Comparison of ENCODE assay signal across 10 mouse cellular contexts in the genomic region with DNA sequence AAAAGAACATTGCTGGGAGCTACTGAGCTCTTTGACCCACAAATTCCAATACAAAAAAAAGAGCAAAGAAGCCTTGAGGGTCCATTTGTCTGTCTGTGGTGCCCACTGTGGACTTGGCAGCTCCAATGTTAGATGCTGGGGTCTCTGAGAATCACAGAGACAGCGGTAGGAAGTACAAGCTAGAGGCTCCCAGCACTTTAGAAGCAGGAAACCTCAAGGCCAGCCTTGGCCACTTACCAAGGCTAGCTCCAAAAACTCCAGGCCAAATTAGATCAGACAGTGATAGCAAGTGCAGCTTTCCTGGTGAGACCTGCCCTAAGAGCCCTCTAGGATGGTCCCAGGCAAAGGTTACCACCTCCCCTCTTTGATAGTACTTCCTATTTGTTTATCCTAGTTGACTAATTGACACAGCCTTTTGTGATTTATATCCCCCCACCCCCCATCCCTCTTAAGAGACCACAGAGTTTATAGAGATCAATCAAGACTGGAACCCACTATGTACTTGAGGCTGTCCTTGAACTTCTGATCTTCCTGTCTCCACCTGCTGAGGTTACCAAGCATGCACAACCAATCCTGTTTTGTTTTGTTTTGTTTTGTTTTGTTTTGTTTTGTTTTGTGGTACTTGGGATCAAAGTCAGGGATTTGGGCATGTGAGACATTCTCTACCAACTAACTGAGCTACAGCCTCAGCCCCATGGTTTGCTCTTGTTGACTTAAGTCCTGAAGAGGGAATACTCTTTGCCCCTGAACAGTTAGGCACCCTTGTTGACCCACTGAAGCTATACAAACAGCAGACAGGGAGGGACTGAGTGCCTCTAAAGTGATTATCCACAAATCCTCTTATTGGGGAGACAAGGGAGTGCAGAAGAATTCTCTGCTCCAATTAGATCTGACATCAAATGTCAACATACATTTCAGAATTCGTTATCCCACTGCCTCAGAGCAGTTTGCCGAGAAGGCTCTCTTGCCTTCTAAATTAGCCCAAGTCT.
DNase-seq lines count a peak whose midpoint lies in the region; ATAC-seq and TF ChIP-seq lines count a peak whose summit lies in the region.
"Had no signal": no experiment of that assay in that cellular context is flagged by ENCODE, and none has a peak within 500 bp of the region (broad histone marks: within the 10 kb centered on the region; RNA-seq: fewer than 3 reads in every experiment).

No protein-coding gene starts in this region.

- DNase-seq in heart, adult 2 months, result no peak
- no peak for DNase-seq in heart, adult 9 months (ENCODE audit: low spot score in 2 of 2)
- DNase-seq in midbrain, embryonic 11.5 days (ENCODE audit: low spot score, missing footprints), result peak; percentile 84
- DNase-seq in midbrain, postnatal 0 days (ENCODE audit: low spot score), result no peak
- DNase-seq in heart, postnatal 4 days, result peak; percentile 11
- DNase-seq in thymus, adult 2 months, result no peak
- no peak for DNase-seq in cerebellum, adult 11 months
- DNase-seq: cerebellum, adult 18-20 months had no signal

- no peak for TF ChIP-seq EP300 in heart, adult 2 months (IDR thresholded peaks at IDR 0.05; ENCODE audit: insufficient read depth, low read depth, low read length)

- H3K4me3 ChIP-seq in heart, adult 2 months, result no peak overlapping the region
- no peak overlapping the region for H3K4me3 ChIP-seq in midbrain, embryonic 11.5 days (ENCODE audit: low read depth, low read length)
- H3K4me3 ChIP-seq in midbrain, postnatal 0 days (ENCODE audit: low read depth, low read length), result no peak overlapping the region
- H3K4me3 ChIP-seq in stomach, embryonic 14.5 days (ENCODE audit: low read depth, low read length), result no peak overlapping the region
- H3K4me3 ChIP-seq in thymus, adult 2 months (ENCODE audit: control insufficient read depth, insufficient read depth, low read length), result no peak overlapping the region

- no peaks in the 10 kb centered on the region for H3K9me3 ChIP-seq in midbrain, embryonic 11.5 days (ENCODE audit: control insufficient read depth, low read length)
- no peaks in the 10 kb centered on the region for H3K9me3 ChIP-seq in midbrain, postnatal 0 days (ENCODE audit: low read length)
- H3K9me3 ChIP-seq in stomach, embryonic 14.5 days (ENCODE audit: control insufficient read depth, low read depth, low read length), result no peaks in the 10 kb centered on the region

- peak overlapping the region; percentile 77 for H3K27ac ChIP-seq in heart, adult 2 months
- H3K27ac ChIP-seq in midbrain, embryonic 11.5 days (ENCODE audit: low read depth, low read length), result no peak overlapping the region
- H3K27ac ChIP-seq in midbrain, postnatal 0 days (ENCODE audit: low read depth, low read length), result no peak overlapping the region
- H3K27ac ChIP-seq in stomach, embryonic 14.5 days (ENCODE audit: low read length), result peak overlapping the region; percentile 82
- no peak overlapping the region for H3K27ac ChIP-seq in thymus, adult 2 months (ENCODE audit: control insufficient read depth, insufficient read depth, low read length)

- H3K36me3 ChIP-seq in heart, adult 2 months (ENCODE audit: control insufficient read depth, insufficient read depth, low read length), result peaks cover 6% of the 10 kb centered on the region
- H3K36me3 ChIP-seq in midbrain, embryonic 11.5 days (ENCODE audit: control insufficient read depth, insufficient read depth, low read length), result no peaks in the 10 kb centered on the region
- H3K36me3 ChIP-seq in midbrain, postnatal 0 days (ENCODE audit: insufficient read depth, low read length), result no peaks in the 10 kb centered on the region
- H3K36me3 ChIP-seq in stomach, embryonic 14.5 days (ENCODE audit: control insufficient read depth, insufficient read depth, low read length), result no peaks in the 10 kb centered on the region
- no peaks in the 10 kb centered on the region for H3K36me3 ChIP-seq in thymus, adult 2 months (ENCODE audit: control insufficient read depth, insufficient read depth, low read length)

- peaks cover 33% of the 10 kb centered on the region for H3K4me1 ChIP-seq in heart, adult 2 months (ENCODE audit: control insufficient read depth, insufficient read depth, low read length)
- H3K4me1 ChIP-seq in midbrain, embryonic 11.5 days (ENCODE audit: control insufficient read depth, insufficient read depth, low read length), result no peaks in the 10 kb centered on the region
- H3K4me1 ChIP-seq in midbrain, postnatal 0 days (ENCODE audit: insufficient read depth, low read length), result no peaks in the 10 kb centered on the region
- H3K4me1 ChIP-seq in stomach, embryonic 14.5 days (ENCODE audit: control insufficient read depth, insufficient read depth, low read length), result peaks cover 29% of the 10 kb centered on the region
- H3K4me1 ChIP-seq in thymus, adult 2 months (replicated peaks; ENCODE audit: control insufficient read depth, insufficient read depth, low read length), result peaks cover 8% of the 10 kb centered on the region

- 65% methylated on average over 3 of the region's 3 CpGs for WGBS in heart, adult 2 months
- 51% methylated on average over 3 of the region's 3 CpGs for WGBS in midbrain, embryonic 11.5 days
- WGBS in midbrain, postnatal 0 days, result 49% methylated on average over 3 of the region's 3 CpGs
- 58% methylated on average over 3 of the region's 3 CpGs for WGBS in stomach, embryonic 14.5 days
- 93% methylated on average over 3 of the region's 3 CpGs for WGBS in thymus, adult 2 months

- intact Hi-C loops in heart, adult 2 months (cut with DNase I), result no loop called here

- ATAC-seq in midbrain, embryonic 11.5 days (ENCODE audit: low FRiP score), result peak; percentile 63; the same call in 1 of the 2 replicates
- no peak for ATAC-seq in midbrain, postnatal 0 days (ENCODE audit: low FRiP score)
- no peak for ATAC-seq in stomach, embryonic 14.5 days (ENCODE audit: insufficient number of reproducible peaks, insufficient read depth, low FRiP score, low read depth)
- ATAC-seq: inflammation-experienced regulatory T-cells, adult 6 months had no signal

- no peak overlapping the region for H3K4me2 ChIP-seq in midbrain, embryonic 11.5 days
- H3K4me2 ChIP-seq in midbrain, postnatal 0 days (ENCODE audit: low read depth, low read length, poor library complexity, severe bottlenecking), result no peak overlapping the region
- 0 out of 2 replicates have a peak overlapping the region, but pooled peaks have one; percentile 18 for H3K4me2 ChIP-seq in stomach, embryonic 14.5 days (replicated peaks; ENCODE audit: low read depth, low read length)

- no peak for TF ChIP-seq POLR2A in heart, adult 2 months (IDR thresholded peaks at IDR 0.05; ENCODE audit: insufficient read depth, low read depth, low read length)
- no peak for TF ChIP-seq POLR2A in thymus, adult 2 months (IDR thresholded peaks at IDR 0.05; ENCODE audit: control insufficient read depth, extremely low read depth, insufficient read depth, low read length, poor library complexity)

- TF ChIP-seq CTCF in heart, adult 2 months (IDR thresholded peaks at IDR 0.05), result no peak
- no peak for TF ChIP-seq CTCF in midbrain, postnatal 0 days (IDR thresholded peaks at IDR 0.05)
- no peak for TF ChIP-seq CTCF in thymus, adult 2 months (IDR thresholded peaks at IDR 0.05; ENCODE audit: borderline replicate concordance, control insufficient read depth, extremely low read depth, insufficient read depth, low read length, poor library complexity)

- H3K79me2 ChIP-seq in heart, adult 2 months (replicated peaks; ENCODE audit: control insufficient read depth, insufficient read depth, low read length), result peaks cover 1% of the 10 kb centered on the region; the same call in 1 of the 2 replicates

- H3K9ac ChIP-seq in heart, adult 2 months (ENCODE audit: low read depth, low read length), result no peak overlapping the region
- no peak overlapping the region for H3K9ac ChIP-seq in midbrain, embryonic 11.5 days (ENCODE audit: low read length)
- no peak overlapping the region for H3K9ac ChIP-seq in midbrain, postnatal 0 days (replicated peaks; ENCODE audit: low read length, poor library complexity, severe bottlenecking)
- H3K9ac ChIP-seq in stomach, embryonic 14.5 days (replicated peaks; ENCODE audit: low read depth, low read length), result no peak overlapping the region

- H3K27me3 ChIP-seq in heart, adult 2 months (ENCODE audit: control insufficient read depth, insufficient read depth, low read length), result no peaks in the 10 kb centered on the region
- H3K27me3 ChIP-seq in midbrain, embryonic 11.5 days (ENCODE audit: control insufficient read depth, insufficient read depth, low read length), result no peaks in the 10 kb centered on the region
- H3K27me3 ChIP-seq in midbrain, postnatal 0 days (ENCODE audit: insufficient read depth, low read length), result no peaks in the 10 kb centered on the region
- no peaks in the 10 kb centered on the region for H3K27me3 ChIP-seq in stomach, embryonic 14.5 days (ENCODE audit: control insufficient read depth, insufficient read depth, low read length)
- no peaks in the 10 kb centered on the region for H3K27me3 ChIP-seq in thymus, adult 2 months (ENCODE audit: control insufficient read depth, insufficient read depth, low read length)

Comparison
In these comparisons a context has a peak if more than half of its experiments do, and no peak if none do; other contexts are left out.
1. DNase-seq: peak in midbrain, embryonic 11.5 days (single experiment) and heart, postnatal 4 days (single experiment); none in heart, adult 2 months (0 of 2), heart, adult 9 months (0 of 2), midbrain, postnatal 0 days (single experiment), thymus, adult 2 months (single experiment) and cerebellum, adult 11 months (single experiment).
2. H3K27ac ChIP-seq: peak in heart, adult 2 months (single experiment) and stomach, embryonic 14.5 days (single experiment); none in midbrain, embryonic 11.5 days (single experiment), midbrain, postnatal 0 days (single experiment) and thymus, adult 2 months (single experiment).